In the genomic region with DNA sequence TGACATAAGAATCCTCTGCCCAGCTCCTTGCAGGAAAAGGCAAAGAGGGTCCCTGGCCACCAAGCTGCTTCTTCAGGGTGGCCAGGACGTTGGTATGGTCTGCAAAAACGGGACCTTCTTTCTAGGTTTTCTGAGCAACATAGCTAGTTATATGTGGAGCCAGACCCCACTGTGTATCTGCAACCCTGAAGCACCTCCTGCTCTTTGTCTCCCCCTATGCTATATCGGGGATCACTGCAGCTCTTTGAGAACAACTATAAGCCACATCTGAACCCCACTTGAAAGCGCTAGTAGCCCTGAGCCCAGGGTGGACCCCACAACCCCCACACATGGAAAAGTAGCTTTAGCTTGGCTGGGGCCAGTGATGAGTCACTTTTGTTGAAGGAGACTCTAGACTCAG, we compare ENCODE assay signal across 10 mouse cellular contexts.
DNase-seq lines count a peak whose midpoint lies in the region; ATAC-seq and TF ChIP-seq lines count a peak whose summit lies in the region.
"Had no signal": no experiment of that assay in that cellular context is flagged by ENCODE, and none has a peak within 500 bp of the region (broad histone marks: within the 10 kb centered on the region; RNA-seq: fewer than 3 reads in every experiment).

No protein-coding gene starts in this region.

- peak; percentile 38 for TF ChIP-seq CTCF in kidney, postnatal 0 days (IDR thresholded peaks at IDR 0.05; ENCODE audit: low read depth)

- H3K4me3 ChIP-seq in kidney, postnatal 0 days (replicated peaks; ENCODE audit: low read depth, low read length), result no peak overlapping the region
- H3K4me3 ChIP-seq: forebrain, embryonic 13.5 days had no signal

- no peak overlapping the region for H3K9ac ChIP-seq in kidney, postnatal 0 days (ENCODE audit: low read depth, low read length)
- H3K9ac ChIP-seq: forebrain, embryonic 13.5 days had no signal

- no peak overlapping the region for H3K27ac ChIP-seq in kidney, postnatal 0 days
- H3K27ac ChIP-seq: forebrain, embryonic 13.5 days had no signal

- H3K4me2 ChIP-seq in kidney, postnatal 0 days (ENCODE audit: low read length), result no peak overlapping the region

- no peaks in the 10 kb centered on the region for H3K4me1 ChIP-seq in kidney, postnatal 0 days (replicated peaks; ENCODE audit: insufficient read depth, low read length)

- no peaks in the 10 kb centered on the region for H3K27me3 ChIP-seq in kidney, postnatal 0 days (ENCODE audit: insufficient read depth, low read length)
- H3K27me3 ChIP-seq: forebrain, embryonic 13.5 days had no signal

- WGBS in kidney, postnatal 0 days, result 59% methylated on average over 4 of the region's 4 CpGs

- no peak for ATAC-seq in kidney, postnatal 0 days (replicated peaks; ENCODE audit: low FRiP score, low read depth)
- ATAC-seq in common myeloid progenitor, adult 5-6 weeks (replicated peaks; ENCODE audit: low read depth, poor library complexity, severe bottlenecking), result peak; percentile 49; the same call in 1 of the 2 replicates

- H3K9me3 ChIP-seq in kidney, postnatal 0 days (replicated peaks; ENCODE audit: low read length), result no peaks in the 10 kb centered on the region
- H3K9me3 ChIP-seq: forebrain, embryonic 13.5 days had no signal

- no peak for DNase-seq in kidney, postnatal 0 days (ENCODE audit: low spot score)
- DNase-seq in kidney, adult 8-10 months, result no peak
- DNase-seq in thymus, postnatal 0 days (ENCODE audit: low spot score), result peak; percentile 28
- no peak for DNase-seq in thymus, postnatal 36 days
- no peak for DNase-seq in retina, embryonic 14.5 days (ENCODE audit: low spot score)
- DNase-seq in heart, postnatal 10 days, result no peak
- DNase-seq: adrenal gland, postnatal 10 days; lung, postnatal 14 days had no signal

- H3K36me3 ChIP-seq in kidney, postnatal 0 days (ENCODE audit: insufficient read depth, low read length), result no peaks in the 10 kb centered on the region

- intact Hi-C loops in heart, postnatal 10 days (cut with DNase I), result loop anchor here (5.0 to 10.0 kb wide), 3 partner anchors 1476 to 1674 kb away; no protein-coding TSS in a partner anchor
